Mouse (Mus musculus) gastrocnemius, postnatal 10 days (tissue): Measurements from ENCODE around the gene Plcb4. TPM values are rescaled to one million over a fixed set of nuclear protein-coding genes. Genes with fewer than 3 reads are reported as not detected.
"Not testable (repeated sequence)": the region's sequence is repeated elsewhere in the genome, so short reads cannot be mapped to it uniquely, and the experiment has no call there.

Experiments used
- DNase-seq: peaks from one replicate; pipeline ENCODE4 v3.0.0; 2021; ENCODE audit warnings: mixed read lengths
- total RNA-seq, 2 experiments: library from RNA; stranded (reverse); gene quantifications; 2 replicates each; pipeline ENCODE4 v1.2.3; 2021

Plcb4 gene
- total RNA-seq, 2 experiments from 2014 or later: 32.8 to 39.9 TPM

DNA sequence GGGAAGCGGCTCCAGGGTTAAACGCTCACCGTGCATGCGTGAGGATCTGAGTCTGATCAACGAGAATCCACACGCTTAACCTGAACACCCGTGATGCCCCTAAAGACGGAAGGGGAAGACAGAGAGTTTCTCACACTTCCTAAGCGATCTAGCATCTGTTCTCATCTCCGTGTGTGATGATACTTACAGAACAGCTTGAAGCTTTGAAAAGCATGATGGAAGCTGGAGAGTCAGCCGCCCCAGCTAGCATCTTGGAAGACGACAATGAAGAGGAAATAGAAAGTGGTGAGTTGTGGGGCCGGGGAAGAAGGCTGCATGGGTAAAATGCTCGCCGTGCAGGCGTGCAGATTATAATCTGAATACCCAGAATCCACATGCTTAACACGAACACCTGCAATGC, 299.6 kb downstream of the Plcb4 start:
- DNase-seq: no peak

DNA sequence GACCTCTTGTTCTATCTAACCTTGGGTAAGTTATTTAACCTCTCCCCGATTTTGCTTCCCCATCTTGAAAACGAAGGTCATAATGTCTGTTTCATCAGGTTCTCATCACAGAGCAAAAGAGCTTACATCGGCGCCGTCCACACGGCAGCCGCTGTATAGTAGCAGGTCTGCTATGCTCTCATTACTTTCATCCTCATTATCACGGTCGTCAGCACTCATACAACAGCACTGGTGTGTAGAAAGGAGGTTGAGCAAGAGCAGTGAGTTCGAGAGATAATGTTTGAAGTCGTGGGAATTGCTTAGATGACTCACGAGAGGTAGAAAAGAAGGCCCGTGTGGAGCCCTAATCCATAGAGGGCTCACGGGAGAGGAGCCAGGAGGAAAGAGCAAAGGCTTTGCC, 304.3 kb downstream of the Plcb4 start:
- no peak for DNase-seq

DNA sequence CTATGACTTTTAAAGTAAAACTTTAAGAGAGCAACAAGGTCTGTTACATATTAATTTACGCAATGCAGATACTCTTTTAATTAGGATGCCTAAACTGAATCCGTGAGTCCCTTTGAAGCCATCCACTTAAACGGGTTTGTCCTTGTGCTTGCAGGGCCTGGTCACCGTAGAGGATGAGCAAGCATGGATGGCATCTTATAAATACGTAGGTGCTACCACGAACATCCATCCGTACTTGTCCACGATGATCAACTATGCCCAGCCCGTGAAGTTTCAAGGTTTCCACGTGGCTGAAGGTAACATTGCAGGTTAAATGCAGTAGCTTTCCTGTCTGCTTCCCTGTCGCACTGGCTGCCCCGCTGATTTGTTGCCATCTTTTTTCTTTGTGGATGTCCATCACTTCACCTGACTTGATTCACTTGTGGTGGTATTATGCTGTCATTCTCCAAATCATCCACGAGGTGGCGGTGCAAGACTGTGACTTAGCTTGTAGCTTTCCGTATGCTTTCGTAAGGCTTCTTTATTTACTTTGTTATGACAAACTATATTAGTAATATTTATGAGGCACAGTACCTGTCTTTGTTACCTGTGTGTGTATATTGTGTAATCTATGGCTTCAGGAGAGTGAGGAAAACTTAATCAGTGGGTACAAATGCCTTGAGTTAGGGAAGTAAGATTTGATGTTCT, 308.2 kb downstream of the Plcb4 start:
- peak; percentile 41 for DNase-seq

DNA sequence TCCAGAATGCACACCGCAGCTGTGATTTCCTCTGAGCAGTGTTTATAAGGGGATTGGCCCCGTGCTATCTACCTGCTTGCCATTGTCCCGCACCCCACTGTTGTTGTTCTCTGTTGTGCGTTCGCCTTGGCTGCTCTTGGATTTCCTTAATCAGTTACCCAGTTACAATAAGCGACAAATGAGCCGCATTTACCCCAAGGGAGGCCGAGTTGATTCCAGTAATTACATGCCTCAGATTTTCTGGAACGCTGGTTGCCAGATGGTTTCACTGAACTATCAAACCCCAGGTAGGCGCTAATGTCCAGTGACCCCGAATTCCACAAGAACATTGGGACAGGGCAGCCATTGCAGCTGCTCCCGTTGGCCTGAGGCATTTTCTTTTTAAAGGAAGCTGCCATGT, 309.3 kb downstream of the Plcb4 start:
- DNase-seq: no peak

DNA sequence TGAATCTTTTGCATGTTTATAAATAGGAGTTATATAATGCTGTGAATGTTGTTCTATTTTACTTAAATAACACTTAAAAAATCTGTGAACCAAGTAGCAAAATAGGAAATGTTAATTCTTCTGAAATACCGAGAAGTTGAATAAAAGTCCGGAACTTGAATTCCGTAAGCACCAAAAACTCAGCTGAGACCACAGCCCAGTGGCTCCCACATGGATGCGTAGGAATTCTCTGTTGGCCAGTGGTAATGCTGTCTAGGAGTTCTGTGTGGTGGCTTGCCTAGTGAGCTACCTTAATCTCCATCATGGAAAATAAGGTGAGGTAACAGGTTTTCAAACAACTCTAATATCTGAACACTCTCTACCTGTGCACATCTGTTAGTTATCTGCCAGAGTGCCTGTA, 312.1 kb downstream of the Plcb4 start:
- no peak for DNase-seq

DNA sequence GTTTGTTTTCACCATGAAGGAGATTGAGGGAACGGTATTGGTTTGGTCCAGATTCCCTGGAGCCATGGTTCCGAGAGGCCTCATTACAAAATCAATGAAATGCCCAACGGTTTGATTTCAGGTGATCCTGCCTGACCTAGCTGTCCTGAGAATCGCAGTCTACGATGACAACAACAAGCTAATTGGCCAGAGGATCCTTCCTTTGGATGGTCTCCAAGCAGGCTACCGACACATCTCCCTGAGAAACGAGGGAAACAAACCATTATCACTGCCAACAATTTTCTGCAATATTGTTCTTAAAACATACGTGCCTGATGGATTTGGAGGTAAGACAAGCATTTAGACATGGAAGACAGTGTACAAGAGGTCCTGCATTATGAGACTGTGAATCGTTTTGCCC, 317.2 kb downstream of the Plcb4 start:
- no peak for DNase-seq

DNA sequence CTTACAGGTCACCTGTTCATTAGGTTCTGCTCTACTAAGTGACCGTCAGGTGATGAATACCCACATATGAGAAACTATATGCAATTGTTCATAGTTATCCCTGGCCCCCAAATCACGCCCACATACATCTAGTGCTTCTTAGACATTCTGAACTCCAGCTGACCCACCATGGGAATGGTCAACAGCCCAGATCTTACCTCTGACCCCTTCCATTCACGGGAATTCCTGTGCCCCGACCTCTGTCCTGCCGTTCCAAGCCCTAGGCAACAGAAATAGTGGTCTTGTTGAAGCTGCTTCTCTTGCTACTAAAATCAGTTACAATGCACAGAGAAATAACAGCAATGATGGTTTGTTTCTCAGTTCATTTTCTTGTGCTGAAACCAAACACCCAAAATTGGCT, 320.0 kb downstream of the Plcb4 start:
- DNase-seq: no peak

DNA sequence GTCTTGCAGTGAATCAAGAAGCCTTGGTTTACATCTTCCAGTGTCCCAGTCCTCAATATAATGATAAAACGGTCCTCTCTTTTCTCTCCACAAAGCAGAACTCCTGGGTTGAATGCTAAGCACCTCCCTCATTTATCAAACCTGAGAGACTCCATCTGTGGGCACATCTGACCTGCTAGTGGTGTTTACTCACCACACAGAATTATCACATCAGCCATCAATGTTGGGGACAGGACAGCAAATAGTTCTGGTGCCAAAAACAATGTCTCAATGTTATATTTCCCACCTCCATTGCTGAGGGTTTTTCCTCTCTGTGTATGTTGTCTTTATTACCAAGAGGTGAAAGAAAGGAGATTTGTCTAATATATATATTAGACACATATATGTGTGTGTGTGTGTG, 321.6 kb downstream of the Plcb4 start:
- no peak for DNase-seq

DNA sequence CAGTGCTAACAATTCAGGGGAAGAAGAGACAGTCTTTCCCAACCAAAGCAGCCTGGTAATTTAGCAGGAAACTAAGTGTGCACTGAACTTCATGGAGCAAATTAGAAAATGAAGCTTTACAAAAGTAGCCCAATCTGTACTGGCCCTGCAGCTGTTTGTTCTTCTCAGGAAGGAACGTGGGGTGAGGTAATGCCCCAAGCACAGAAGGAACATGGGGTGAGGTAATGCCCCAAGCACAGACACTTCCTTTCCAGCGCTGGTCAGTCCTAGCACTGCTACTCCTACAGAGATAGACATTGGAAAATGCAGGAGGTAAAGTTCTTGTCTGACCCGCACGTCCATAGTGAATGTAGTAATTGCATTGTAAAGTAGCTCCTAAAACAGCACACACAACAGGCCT, 325.2 kb downstream of the Plcb4 start:
- no peak for DNase-seq

DNA sequence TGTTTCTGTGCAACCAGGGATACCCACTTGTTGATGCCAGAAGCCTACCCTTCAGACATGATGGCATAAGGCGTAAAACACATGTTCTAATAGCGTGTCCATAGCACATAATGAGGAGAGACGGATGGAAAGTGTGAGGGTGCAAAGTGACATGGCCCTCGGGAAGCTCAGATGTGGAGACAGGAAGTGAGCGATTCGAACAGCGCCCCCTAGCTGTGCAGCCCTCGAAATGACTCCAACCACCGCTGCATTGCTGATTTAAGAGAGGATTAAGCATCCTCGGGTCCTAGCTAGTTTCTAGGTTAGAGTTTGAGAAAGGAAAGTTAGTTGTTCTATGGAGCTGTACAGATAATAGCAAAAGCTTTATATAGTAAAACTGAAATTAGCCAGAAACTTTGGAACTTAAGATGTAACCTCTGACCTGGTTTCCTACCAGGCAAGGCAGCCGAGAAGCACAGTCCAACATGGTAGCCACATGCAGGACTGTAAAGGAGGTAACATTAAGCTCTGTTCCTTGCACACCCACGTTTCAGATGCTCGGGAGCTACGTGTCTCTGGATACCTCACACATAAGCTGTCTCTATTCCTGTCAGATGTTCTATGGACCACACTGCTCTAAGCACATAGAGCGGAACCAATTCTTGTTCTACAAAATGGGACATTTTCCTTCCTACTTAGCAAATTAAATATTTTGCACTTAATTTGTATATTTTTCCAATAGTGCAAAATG, 326.9 kb downstream of the Plcb4 start:
- DNase-seq: no peak

DNA sequence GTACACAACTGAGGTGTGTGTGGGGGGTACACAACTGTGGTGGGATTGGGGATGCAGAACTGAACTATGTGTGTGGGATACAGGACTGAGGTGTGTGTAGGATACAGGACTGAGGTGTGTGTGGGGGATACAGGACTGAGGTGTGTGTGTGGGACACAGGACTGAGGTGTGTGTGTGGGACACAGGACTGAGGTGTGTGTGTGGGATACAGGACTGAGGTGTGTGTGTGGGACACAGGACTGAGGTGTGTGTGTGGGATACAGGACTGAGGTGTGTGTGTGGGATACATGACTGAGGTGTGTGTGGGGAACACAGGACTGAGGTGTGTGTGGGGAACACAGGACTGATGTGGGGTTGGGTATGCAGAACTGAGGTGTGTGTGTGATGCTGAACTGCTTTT, 329.7 kb downstream of the Plcb4 start:
- DNase-seq: not testable (repeated sequence)

DNA sequence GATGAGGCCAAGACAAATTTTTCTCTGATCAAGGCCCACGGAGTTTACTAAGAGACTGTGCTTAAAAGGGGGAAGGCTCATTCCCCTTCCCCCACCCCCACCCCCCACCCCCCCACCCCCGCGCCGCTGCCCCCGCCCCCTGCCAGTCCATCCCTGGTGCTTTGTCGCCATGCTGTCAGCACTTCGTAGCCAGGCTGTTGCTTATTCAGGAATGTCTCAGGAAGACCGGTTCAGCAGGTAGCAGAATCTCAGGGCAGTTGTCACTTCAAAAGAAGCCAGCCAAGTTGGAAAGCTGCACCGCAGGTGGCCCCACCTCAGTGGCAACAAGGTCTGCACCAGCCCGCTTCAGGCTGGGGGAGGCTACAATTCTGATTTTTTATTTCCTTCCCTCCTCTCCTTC, 331.9 kb downstream of the Plcb4 start:
- DNase-seq: not testable (repeated sequence)

DNA sequence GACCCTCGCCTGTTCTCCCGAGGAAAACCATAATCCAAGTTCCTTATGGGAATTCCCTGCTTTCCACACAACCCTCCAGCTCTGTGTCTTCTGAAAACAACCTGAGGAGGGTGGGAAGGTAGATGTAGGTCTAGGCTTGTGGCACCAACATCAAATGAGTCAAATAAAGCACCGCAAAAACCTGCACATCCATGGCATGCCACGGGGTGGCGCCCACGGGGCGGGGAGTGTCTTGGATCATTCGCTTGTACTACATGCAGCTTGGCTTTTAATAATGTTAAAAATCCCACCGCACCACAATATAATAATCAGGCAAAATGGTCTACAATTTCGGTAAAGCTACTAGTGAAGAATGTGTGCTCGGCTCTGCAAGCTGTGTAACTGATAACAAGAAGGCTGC, 334.5 kb downstream of the Plcb4 start:
- no peak for DNase-seq

DNA sequence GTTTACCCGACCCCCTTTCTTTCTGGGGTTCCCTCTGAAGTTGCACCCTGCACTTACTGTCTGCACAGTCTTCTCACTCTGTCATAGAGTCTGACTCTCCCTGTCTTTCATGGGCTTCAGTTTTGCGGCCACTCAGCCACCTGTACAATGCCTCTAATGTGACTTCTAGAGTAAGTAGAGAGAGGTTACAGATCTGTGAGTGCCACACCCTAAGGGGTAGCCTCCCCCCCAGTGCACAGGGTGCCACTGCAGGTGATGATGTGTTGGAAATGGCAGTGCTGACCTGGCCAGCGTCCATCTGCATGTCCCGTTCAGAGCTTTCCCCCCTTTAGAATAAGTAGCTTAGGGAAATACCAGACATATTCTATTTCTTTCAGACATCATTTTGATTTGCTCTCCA, 336.4 kb downstream of the Plcb4 start:
- DNase-seq: no peak

DNA sequence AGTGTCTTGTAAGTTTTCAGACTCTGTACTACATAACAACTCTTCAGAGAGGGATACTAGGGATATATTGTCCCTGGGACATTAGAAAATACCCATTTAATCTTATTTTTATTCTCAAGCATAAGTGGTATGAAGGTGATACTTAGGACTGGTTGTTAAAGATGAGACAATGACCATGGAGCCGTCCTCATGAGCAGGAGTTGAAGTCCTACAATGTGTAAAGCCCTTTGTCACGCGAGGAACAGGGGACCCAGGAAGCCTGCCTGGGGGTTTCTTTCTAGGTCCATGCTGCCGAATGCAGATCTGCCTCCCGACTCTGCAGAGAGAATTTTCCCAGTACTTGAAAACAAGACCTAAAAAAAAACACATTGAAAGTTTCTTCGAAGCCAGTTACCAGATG, 338.1 kb downstream of the Plcb4 start:
- no peak for DNase-seq

DNA sequence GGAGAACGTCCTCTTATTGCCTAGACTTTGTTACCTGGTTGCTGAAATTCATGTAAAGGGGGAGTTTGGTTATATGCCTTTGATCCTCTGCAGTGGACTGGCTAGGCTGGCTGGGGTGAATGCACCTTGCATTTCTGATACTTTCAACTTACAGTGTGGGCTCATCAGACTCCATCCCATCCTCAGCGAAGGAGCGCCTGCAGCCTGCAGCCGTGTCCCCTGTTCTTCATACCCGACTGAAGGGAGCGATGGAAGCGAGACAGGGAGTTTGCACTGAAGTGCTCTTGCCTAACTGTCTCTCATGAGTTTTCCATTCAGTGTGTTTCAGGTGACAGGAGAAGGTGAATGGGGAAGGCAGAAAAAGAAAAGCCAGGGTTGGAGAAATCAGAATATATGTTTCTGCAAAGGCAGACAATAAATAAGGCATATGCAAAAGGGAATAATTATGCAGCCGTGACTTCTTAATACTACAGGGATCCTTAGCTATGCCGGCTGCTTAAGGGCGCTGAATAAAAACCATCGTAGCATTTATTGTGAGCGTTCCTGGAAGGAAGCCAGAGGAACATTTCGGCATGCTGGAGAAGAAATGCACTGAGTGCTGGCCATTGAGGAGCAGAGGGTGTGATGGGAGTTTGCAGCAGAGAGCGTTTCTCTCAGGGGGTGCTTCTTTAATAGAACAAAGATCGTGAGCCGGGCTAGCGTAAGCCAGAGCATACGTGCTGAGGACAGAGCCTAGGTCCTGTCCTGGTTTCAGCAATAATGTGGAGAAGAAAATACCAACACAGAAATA, 338.7 kb downstream of the Plcb4 start:
- DNase-seq: no peak

DNA sequence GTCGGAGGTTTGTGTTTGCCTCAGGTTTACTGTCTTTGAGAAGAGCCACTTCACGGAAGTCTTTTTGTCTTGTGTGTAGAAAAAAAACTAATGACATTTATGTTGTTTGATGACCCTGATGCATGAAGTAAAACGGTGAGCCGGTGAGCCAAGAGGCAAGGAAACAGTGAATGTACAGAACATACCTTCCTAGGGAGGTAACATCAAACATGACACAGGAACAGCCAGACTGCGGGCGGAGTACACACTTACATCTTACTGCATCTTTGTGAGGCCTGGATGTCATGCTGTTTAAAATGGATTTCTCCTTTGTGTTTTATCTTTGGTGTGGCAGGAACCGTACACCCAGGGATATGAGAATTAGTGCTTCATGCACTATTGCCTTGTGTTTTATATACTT, 340.1 kb downstream of the Plcb4 start:
- no peak for DNase-seq

DNA sequence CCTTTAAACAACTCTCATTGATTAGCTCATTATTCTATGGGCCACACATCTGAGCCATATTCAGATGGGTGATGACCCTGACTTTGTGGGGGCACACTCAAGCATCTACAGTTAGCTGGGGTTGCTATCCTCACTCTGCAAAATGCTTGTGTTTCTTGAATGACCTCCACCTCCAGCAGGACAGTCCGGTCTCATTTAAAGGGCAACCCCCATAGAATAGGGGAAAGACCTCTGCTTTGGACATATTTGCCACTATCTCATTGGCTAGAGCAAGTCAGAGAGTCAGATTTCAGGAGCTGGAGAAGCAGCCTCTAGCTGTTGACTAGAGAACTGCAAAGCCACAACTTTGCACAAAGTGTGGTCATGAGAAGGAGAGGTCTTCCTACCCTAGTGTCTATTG, 340.6 kb downstream of the Plcb4 start:
- DNase-seq: no peak

DNA sequence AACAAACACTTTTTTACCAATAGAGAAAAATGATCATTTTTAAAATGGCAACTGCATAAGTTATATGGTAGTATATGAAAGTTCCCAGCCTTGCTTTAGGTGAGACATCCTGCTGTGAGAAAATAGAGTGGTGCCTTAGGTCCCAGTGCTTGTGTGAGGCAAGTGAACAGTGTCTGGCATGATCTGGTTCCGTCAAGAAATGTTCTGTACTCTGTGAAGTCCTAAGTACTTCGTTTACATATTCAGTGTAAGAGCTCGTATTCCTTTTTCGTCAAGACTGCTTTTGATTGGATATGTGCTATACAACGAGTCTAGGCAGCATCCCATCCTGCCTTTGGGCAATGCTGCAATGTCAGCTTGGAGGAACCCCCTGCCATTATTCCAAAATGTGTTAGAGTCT, 342.1 kb downstream of the Plcb4 start:
- no peak for DNase-seq

DNA sequence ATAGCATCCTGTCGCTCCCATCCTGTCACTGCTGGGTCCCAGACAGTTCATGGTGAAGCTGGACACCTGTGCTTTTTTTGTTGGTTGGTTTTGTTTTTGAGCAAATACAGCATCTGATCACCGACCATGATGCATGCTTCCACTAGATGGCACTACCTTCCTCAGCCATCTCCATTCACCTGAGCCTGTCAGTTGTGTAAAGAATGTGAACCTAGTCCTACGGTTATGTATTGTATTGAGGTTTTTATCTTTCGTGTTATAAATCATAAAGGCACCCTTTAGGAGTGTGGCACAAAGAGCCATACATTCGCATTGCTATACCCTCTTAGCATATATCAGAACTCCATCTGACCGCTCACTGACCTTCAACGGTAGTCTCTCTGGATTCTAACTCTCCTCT, 343.3 kb downstream of the Plcb4 start:
- no peak for DNase-seq

DNA sequence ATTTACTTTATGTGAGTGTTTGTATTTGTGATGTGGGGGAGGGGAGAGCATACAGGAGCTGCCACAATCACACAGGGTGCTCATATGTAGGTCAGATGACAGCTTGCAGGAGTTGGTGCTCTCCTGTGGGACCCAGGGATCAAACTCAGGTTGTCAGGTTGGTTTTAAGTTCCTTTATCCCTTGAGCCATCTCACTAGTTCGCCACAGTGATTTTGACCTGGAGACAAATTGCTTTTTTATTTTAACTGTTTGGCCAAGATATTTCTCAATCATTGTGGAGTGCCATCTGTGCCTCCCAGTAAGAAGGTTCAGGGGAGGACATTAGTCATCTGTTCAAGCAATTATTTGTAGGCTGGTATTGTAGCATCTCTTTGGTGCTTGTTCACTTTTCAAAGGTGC, 345.0 kb downstream of the Plcb4 start:
- no peak for DNase-seq

DNA sequence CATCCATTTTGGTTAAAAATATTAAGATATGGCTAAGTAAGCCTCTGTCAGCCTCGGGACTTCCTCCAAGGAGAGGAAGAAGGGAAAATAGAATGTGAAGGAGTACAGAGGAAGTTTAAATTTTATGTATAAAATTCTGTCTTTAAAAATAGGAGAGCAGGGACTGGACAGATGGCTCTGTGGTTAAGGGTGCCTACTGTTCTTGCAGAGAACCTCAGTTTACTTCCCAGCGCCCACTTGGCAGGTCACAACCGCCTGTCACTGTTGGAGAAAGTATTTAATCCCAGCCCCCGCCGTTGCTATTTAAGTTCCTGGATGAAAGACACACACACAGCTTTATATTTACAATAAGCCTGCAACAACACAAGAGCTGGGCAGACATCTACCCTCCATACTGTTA, 347.5 kb downstream of the Plcb4 start:
- DNase-seq: no peak

DNA sequence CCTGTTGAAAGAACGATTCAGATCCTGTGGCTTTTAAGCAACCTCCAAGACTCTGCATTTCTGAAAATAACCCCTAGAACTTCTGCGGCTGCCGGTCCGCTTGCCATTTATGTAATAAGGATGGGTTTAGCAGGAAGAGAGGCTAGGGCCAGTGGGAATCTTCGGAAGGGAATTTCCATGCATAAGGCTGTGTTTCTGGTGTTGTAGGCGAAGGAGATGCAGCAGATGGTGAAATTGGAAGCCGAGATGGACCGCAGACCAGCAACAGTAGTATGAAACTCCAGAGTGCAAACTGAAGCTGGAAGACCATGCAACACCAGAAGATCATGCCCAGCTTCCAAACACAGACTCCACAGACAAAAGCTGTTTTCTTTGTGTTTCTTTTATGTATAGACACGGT, 353.9 kb downstream of the Plcb4 start:
- DNase-seq: no peak

DNA sequence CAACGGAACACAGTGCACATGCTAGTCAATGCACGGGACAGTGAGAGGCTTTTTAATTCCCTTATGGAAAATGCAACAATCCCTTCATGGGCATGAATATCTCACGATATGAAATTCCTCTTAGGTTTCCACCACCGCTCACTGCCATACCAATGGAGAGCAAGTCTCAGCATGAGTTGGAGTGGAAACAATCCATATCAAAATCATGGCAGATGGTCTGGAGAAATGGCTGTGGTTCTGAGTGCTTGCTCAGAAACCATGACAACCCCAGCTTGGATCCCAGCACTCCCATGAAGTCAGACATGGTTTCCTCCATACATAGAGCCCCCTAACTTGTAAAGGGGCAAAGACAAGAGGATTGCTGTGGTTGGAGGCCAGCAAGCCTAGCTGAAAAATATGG, 389.7 kb downstream of the Plcb4 start:
- DNase-seq: no peak
